Mouse (Mus musculus): ENCODE measurements around the gene Kmt2e.

Gene Kmt2e

DNA sequence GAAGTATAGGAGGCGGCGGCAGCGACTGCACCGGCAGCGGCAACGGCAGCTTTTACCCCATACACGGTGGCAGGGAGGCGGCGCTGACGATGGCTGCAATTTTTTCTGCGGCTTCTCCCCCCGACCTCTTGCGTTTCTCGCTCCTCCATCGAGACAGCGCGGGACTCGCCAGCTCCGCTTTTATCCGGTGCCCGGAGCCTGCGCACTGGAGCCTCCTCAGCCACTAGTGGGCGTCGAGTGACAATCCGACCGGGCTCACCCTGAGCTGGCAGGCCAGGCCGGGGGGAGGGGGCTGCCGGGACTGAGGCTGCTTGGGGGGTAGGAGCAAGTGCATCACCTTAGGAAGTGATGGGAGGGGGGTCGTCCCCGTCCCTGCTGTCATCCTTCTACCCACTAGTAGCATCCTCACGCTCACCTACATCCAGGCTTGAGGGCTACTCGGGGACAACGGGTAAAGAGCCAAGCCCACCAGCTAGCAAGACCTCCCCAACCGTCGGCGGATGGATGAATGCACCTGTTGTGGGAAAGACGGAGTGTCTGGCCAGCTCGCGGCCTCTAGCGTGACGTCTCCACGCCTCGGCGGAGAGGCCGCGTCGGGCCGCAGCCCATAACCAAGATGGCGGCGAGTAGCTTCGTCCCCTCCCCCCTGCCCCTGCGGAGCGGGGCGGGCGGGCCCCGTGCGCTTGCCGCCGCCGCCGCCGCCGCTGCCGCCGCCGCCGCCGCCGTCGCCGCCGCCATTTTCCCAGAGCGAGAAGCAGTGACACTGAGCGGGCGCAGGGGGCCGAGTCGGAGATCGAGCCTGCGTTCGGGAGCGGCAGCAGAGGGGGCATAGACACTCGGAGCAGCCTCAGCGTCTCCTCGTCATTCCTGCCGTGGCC lies at the start of gene Kmt2e:
Gene Kmt2e (plus strand): TSS at position 722 of the 878 bp plus-strand sequence.
- peak; percentile 94 for DNase-seq (ENCODE audit: low spot score)

DNA sequence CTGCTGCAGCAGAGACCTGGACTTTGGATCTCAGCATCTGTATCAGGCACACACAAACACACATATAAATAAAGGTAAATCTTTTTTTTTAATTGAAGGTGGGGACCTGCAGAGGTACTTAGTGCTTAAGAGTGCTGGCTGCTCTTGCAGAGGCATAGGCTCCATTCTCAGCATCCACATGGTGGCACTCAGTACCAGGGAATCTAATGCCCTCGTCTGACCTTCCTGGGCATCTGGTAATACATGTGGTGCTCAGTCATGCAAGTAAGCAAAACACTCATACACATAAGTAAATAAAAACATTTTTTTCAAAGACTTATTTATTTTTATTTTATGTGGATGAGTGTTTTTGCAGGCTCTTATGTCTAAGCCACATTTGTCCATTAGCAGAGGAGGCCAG lies 49.1 kb upstream of the Kmt2e start:
- DNase-seq (ENCODE audit: low spot score): peak; percentile 56

DNA sequence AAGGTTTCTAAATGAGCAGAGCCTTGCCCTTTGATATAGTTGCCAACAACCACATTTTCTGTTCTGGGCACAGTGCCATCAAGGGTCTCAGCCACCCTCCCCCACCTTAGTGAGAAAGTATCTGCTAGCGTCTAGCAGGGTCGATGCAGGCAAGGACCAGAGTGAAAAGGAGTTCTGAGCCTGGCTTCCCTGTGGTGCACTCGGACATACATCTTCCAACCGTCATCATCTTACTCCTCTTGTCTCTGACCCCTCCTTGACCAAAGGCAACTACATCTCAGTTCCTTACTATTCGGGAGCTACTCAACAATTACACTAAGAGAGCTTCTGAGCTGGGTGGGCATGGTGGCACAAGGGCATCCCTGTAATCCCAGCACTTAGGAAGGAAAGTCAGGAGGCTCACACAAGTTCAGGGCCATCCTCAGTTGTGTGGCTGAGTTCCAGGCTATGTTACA lies 48.5 kb upstream of the Kmt2e start:
- DNase-seq (ENCODE audit: low spot score): no peak

DNA sequence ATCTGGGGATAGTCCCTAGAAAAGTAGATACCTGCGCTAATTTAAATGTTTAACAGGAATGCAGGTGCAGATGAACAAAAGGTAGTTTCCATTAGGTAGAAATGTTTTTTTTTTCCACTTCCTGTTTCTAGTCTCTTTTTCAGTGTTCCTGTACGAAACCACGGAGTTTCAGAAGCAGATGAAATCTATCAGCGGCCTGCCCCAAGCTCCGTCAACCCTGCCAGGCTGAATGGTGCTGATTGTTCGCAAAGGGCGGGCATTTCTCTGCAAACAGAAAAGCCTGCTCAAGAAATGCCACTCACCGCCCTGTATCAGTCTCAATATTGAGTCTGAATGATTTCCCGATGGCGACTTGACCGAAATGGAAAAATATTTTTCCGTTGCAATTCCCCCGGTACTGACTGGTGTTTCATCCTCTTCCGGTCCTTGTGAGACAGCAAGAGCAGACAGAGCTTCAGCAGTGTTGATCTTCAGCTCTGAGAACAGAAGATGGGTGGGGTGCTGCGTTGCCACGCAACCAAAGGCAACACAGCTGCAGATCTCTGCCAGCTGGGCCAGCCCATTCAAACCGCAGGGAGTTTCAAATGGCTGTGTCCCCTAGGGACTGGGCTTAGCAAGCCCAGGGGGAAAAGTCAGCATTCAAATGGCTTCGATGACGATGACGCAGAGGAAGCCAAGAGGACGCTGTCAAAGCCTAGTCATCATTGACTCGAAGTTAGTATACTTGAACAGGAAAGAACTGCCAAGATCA lies 47.5 kb upstream of the Kmt2e start:
- DNase-seq (ENCODE audit: low spot score): peak; percentile 84

DNA sequence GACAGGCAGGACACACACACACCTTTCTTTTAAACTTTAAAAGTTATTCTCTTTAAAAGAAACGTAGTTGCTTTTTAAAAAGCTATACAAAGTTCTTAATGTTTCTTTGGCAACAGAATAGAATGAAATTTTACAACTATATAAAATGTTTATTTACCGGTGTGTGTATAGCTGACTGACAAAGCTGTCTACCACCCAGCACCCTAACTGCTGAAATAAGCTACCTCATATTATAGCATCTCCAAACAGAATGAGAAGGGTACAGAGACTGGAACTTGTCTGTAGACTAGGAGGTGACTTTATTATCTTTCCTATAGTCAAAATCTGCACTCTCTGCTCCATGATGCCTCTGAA lies 47.0 kb upstream of the Kmt2e start:
- no peak for DNase-seq (ENCODE audit: low spot score)

DNA sequence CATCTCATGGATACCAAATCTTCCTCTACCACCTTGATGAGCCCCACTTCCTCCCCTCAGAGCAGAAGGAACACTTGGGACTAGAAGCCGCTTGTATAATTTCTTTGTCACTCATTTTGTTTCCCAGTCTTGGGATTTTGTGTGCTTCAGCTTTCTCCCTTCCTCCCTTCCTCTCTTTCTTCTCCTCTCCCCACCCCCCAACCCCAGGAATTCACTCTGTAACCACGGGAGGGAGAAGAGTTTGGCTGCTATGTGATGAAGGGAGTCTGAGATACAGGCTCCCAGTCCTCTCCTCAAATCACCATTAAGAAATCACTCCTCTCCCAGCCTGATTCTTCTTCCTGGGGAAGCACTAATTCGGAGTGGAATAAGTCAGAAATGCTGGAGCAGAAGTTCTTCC lies 46.1 kb upstream of the Kmt2e start:
- no peak for DNase-seq (ENCODE audit: low spot score)

DNA sequence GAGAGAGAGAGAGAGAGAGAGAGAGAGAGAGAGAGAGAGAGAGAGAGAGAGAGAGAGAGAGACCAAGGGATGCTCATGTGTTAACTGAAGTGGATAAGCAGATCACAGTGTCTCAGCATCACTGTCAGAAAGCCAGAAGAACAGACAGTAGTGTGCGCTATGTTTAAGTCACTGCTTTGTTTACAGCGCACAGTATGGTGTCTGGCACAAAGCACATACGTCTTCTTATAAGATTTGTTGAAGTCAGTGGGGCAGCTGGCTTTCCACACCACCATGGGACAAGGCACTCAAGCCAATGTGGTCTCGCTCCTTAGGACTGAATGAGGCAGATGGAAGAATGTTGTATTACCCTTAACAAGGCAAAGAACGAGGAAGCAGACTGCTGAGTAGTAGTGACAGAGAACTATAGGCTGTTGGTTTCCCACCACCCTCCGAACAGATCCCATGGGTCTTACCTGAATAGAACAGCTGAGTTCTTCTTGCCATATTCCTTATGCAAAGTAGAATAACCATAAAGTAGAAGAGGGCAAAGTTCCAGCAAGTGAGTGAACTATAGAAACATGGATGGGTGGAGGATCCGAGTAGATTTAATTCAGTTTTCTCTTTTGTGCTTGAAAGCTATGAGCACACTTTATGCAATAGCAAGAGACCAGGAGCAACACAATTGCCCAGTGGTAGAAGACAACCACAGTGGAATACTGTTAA lies 44.5 kb upstream of the Kmt2e start:
- no peak for DNase-seq (ENCODE audit: low spot score)

DNA sequence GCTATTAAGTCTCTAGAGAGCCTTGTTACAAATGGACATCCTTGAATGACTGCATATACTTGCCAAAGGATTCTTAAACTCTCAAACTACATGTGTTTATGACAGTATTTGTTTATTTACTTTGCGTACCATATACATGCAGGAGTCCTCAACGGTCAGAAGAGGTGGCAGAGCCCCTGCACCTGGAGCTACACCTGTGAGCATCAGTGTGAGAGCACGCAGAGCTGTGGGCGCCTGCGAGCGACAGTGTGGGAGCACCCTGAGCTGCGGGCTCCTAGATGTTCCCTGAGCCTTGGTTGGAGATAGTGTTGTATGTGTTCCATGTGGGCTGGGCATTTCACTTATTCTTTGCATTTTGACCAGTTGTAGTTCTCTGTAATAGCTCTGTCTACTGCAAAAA lies 42.5 kb upstream of the Kmt2e start:
- DNase-seq (ENCODE audit: low spot score): no peak

DNA sequence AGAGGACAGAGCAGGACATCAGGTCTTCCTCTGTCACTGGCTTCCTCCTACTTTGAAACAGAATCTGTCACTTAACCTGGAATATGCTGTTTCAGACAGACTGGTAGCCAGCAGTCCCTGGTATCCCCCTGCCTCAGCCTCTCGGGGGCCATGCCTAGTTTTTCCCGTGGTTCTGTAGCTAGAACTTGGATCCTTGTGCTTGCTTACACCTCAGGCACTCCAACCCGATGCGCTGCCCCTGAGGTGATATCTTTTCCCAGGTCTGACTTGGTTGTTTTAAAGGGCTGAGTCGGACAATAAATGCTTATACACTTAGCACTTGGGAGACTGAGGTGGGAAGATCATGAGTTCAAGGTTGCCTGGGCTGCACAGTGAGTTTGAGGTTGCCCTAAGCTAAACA lies 40.4 kb upstream of the Kmt2e start:
- DNase-seq (ENCODE audit: low spot score): no peak

DNA sequence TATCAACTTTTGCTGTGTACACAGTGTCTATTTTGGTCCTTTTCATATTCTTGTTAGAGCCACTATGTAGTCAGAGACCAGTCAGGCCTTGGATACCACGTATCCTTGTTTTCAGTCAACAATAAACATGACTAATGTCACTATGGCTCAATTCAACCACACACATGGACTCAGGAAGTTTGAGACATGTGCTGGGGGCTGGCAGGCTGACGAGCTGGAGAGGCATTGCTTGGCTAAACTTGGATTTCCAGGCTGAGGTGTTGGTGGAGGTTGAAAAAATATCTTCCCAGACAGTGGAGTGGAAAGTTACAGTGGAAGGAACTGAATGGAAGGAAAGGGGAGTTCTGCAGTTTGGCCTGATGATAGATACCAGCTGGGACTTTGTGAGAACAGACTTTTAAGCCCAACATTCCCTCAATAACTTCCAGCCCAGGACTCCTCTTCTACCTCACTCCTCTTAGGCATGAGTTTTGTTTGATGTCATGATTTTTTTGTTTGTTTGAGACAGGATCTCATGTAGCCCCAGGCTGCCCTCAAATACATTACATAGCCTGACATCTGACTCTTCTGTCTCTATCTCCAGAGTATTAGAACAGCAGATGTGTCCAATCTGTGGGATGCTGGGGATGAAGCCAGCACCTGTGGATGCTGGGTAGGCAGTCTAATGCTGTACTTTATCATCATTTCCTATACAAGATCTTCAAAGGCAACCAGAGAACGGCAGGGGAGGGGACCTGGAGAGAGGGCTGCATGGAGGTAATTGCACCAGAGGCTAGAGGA lies 39.7 kb upstream of the Kmt2e start:
- peak; percentile 54 for DNase-seq (ENCODE audit: low spot score)

DNA sequence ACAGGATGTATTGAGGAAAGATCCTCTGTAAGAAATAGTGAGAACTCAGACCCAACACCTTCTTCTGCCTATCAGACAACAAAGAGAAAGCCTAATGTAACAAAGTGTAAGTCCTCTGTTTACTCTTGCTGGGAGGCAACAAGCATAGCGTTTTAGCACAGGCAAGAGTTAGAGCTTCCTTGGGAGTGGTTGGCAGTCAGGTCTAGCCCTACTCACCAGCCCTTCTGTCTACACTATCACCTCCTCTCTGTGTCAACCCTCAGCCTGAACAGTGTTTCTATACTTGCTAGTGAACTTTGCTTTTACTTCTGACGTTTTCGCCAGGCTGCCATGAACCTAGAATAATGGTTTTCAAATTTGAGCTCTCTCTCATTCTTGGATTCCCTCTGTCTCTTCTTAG lies 38.5 kb upstream of the Kmt2e start:
- DNase-seq (ENCODE audit: low spot score): no peak

DNA sequence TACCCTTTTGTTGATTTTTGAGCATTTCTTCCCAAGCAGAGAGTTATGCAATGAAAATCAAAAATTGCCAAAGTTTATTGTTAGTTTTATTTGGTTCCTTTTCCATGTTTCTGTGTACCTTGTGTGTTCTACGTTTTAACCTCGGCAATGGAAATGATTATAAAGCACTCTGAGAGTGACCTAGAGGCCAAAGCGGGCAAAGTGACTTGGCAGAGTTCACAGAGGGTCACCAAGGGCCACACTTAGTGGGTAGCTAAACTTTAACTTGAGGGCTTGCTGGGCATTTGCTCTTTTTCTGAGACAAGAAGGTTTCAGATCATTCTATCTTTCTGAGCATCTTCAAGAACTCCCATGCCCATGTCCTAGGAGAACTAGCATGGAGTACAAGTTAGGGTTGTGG lies 37.5 kb upstream of the Kmt2e start:
- DNase-seq (ENCODE audit: low spot score): peak; percentile 32

DNA sequence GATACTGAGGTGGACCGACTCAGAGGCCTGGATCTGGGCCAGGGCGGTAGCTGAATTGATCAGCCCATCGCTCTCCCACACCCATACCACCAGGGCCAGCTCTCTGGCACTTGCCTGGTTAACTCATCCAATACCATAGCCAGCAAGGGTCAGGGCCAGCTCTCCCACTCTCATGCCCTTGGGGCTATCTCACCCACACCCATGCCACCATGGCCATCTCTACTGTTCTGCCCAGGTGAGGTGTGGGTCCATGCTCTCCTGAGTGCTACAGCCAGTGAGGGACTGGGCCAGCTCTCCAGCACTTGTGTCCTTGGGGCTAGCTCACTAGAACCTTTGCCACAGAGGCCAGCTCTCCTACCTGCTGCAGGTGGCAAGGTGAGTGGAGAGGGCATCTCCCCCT lies 34.1 kb upstream of the Kmt2e start:
- no peak for DNase-seq (ENCODE audit: low spot score)

DNA sequence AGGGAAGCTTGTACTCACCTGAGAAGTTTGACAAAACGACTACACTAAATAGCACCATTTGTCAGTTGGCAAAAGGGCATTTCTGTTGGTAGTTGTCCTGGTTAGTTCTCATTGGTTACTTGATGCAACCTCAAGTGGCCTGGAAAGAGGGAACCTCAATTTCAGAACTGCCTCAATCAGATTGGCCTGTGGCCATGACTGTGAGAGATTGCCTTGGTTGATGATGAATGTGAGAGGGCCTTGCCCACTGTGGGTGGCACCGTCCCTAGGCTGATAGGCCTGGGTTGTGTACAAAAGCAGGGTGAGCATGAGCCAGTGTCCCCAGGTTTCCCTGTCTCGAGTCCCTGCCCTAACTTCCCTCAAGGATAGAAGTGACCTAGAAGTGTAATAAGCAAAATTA lies 33.4 kb upstream of the Kmt2e start:
- no peak for DNase-seq (ENCODE audit: low spot score)

DNA sequence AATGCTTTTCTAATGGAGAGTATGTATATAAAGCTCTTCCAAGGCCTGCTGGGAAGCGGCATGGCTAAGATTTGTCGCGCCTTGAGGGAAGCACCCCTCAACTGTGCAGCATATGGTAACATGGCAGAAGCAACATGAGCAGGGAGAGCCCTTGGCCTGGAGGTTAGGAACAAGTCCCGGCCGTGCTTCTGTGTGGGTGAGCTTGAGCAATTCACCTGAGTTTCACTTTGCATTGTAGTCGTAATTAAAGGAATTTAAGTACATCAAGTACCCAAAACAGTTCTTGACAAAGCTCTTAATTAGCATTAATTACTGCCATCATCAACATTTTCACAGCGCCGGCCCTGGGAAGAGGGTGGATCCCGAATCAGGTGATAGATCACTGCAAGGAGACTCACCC lies 32.9 kb upstream of the Kmt2e start:
- no peak for DNase-seq (ENCODE audit: low spot score)

DNA sequence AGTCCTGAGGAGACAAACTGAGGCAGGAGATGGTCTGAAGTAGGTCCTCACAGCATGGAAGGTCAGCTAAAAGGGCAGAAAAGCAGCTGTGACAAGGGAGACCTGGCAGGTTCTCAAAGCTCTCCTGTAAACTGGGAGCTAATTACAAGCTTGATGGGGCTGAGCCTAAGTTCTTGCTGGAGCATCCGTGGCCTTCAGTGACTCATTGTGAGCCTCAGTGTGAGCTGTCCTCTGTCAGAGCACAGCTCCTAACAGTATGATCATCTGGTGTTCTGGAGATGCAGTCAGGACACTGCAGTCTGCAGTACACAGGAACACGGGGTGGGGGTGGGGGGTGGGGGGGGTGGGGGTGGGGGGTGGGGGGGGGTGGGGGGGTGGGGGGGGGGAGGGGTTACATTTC lies 32.2 kb upstream of the Kmt2e start:
- no peak for DNase-seq (ENCODE audit: low spot score)

DNA sequence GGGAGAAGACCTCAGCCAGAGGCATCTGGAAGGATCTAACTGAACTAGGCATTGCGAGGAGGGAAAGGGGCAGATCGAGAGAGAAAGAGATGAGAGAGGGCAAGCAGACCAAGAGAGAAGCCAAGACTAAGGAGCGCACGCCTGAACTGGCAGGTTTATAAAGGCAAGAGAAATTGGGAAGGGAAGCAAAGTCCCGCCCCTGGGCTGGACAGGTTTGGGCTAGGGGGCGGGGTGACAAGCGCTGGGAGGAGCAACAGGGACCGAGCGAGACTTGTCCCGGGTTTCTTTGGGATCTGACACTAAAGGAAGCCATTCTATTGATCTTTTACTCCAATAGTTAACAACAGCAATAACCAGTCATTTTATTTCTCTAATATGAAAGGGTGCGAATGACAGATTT lies 31.1 kb upstream of the Kmt2e start:
- no peak for DNase-seq (ENCODE audit: low spot score)

DNA sequence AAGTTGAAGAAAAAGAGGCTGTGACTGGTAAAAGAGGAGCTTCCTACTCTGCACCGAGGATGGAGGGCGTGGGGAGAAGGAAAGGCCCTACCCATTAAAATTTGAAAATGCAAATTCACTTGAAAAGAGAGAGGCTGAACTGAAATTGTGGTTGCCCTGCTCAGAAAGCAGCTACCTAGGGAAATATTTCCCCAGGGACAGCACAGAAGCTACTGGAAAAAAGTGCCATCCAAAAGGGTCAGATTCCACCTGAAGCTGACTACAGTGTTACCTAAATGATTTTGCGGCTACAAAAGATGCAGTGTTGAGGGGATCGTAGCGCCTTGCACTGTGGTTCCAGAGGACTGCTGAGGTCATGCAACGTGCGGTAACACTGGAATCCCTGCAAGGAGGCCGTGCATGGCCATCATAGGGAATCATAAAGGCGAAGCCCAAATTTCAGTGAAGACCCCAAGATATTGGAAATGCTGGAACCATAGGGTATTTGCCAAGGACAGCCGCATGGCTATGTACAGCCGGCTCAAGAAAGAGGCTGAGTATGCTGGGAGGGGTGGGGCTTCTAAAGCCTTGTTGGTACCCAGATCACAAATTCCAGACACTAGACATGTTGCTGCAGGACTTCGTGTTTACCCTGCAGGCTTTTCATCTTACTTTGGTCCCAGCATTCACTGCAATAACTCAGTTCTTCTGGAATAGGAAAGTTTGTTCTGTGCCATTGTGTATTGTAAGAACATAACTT lies 28.4 kb upstream of the Kmt2e start:
- no peak for DNase-seq (ENCODE audit: low spot score)

DNA sequence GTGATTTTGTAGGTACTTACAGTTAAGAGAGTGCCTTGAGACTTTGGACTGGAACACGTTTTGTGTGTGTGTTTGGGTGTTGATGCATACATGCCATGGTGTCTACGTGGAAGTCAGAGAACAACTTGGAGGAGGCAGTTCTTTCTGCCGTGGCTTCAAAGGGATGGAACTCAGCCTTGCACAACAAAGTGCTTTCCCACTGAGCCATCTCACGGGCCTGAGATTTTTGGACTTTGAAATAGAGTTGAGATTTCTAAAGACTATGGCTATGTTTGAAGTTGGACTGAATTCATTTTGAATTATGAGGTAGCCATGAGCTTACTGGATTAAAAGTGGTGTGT lies 27.9 kb upstream of the Kmt2e start:
- DNase-seq (ENCODE audit: low spot score): no peak

DNA sequence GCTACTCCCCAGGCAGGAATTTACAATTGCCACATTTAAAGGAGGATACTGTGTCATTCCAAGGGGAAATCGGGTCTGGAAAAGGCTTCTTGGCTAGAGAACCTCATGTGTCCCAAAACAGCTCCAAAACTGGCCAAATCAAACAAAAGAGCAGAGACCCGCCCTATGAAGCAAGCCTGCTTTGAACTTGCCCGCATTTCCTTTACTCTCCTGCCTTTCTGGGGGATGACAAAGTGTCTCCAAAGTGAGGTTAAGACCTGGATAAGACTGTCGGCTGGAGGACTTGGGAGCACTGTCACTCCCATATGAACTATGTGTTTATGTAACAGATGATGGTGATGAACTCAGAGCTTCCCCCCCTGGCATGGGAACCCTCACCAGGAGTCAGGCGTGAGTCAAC lies 26.1 kb upstream of the Kmt2e start:
- peak; percentile 41 for DNase-seq (ENCODE audit: low spot score)

DNA sequence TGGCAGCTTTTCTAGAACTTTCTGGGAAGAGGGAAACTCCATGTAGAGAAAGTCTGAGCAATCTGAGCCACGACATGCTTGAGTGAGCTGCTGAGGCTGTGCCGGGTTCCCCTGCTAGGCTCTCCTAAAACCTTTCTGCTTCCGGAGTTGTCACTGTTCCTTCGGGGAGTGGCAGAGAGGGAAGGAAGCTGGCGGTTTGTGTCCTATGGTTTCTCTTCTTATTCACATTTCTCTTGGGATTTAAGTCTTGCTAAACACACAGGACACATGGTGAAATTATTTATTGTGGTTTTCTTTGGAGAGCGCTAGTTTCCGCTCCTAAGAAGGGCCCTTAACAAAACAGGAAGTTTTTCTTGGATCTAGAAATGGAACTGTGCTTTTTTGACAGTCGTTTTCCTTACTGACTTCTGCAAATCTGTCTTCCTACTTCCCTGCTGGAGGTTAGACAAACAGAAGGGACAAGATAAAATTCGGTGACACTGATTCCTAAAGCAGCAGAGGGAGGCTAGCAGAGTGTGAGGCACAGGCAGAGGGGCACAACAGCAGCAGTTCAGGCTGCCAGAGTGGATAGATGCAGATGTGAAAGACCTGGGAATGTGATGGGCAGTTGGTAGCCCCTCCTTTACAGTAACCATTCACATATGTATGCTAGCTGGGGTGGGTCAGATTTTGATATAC lies 24.1 kb upstream of the Kmt2e start:
- DNase-seq (ENCODE audit: low spot score): peak; percentile 84

Measured in adipocyte (in vitro differentiated cells).